Mouse (Mus musculus) T-helper 1 cell (primary cell): Measurements from ENCODE around the gene Bcor.

Experiments
- in situ Hi-C: fragments of 300-600 bp; cut with MboI, MseI; formaldehyde crosslinking; loops from one replicate; pipeline ENCODE4 v1.15.1; 2025; ENCODE audit warnings: high pct_unique_total_duplicates

The Bcor gene

DNA sequence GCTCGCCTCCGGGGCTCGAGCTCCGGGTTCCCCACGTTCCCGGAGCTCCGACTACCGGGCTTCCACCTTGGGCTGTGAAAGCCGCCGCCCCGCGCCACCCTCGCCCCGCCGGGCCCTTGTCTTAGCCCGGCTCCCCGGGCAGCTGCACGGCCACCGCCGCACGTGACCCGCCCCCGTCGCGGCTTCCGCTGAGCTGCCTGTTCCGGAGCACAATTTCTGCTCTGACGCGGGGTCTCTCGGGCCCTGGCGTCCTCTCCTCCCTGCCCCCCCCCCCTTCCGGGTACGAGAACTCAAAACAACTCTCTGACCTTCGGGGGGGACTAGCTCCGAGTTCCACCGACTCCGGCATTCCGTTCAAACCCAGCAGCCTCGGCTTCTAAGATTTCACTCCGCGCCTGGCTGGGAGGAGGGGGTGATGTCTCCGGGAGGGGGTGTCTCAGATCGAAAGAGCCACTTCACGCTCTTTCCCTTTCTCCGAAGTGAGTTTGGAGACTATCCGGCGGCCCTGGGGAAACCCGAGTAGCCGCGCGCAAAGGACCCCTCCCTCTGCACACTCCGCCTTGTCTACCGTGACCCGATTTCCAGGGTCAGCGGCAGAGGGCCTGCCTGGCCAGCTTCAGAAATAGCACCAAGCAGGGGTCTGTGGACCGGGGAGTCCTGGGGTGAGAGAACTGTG lies at the start of gene Bcor:
Gene Bcor (minus strand): TSS at position 375 of the 676 bp plus-strand sequence.
- in situ Hi-C loops = loop anchor here (5.0 kb wide), 1 partner anchor 88 kb away; no protein-coding TSS in a partner anchor

DNA sequence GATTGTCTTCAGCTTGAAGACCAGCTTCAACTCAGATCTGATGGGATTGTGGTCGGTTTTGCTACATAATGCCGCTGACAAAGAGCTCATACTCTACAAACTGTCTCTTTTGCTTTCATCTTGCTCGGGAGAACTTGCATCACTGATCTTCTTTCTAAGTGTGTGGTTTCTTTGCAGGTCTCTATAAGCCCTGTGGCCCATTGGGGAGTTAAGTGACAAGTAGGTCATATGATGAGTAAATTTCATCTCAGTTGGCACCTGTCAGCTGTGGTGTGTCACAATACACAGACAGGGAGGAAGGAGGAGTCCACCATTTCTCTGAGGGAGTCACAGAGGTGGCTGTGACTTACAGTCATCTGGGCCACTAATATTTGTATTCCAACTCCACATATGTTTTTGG lies 42.8 kb upstream of the Bcor start:
- in situ Hi-C loops = no loop called here

- in situ Hi-C loops = no loop called here
Observed at GRCm38 (mm10) chrX:12201111-12201510, 41.0 kb upstream of the Bcor start.

DNA sequence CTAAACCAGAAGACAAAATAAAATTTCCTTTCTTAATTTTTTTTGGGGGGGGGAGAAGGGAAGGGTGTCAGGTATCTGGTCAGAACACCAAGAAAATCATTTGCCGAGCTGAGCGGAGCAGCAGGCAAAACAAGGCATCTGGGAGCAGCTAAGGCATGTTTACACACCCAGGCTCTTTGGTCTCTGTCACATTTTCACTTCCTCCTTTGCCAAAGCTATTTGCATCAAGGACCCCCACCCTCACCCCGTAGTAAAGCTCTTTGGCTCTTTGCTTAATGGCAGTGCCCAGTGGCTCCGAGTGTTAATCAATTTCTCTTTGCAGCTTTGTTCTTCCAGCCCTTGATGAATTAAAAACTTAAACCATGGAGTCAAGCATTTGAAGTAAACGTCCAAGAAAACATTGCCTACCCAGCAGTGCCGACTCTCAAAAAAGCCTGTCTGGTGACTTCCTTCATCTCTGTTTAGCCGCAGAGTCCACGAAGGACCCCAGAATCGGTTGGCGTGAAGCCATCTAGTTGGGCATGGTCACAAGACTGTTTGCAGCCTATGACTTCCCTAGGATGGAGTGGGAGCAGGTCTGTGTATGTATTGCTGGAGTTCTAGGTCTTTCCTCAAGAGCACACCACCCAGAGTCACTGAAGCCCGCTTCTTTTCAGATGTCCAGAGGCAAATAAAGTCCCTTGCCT lies 35.2 kb upstream of the Bcor start:
- in situ Hi-C loops = loop anchor here (10.0 kb wide), 1 partner anchor 281 kb away; no protein-coding TSS in a partner anchor

DNA sequence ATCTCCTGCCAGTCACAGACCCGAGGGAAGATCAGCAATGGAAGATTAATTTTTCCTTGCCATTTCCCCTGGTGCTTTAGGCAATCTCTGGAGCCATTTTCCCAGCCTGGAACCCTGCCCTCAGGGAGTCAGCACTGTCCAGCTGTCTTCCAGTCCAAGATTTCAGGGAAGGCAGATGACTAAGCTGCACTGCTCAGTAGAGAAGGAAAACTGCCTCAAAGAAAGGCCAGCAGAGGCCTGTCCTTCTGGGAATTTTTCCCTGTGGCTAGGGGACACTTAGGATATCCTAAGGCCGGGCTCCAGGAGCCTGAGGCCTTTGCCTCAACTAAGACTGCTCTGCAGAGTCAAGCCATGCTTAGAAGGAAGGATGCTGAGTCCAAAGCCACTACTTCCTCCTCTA lies 32.2 kb upstream of the Bcor start:
- in situ Hi-C loops = loop anchor here (10.0 kb wide), 1 partner anchor 278 kb away; no protein-coding TSS in a partner anchor

GRCm38 (mm10) chrX:12189511-12189910 lies 29.4 kb upstream of the Bcor start:
- in situ Hi-C loops = no loop called here

GRCm38 (mm10) chrX:12175198-12175960 lies 15.2 kb upstream of the Bcor start:
- in situ Hi-C loops = no loop called here

GRCm38 (mm10) chrX:12170128-12170527 lies 10.0 kb upstream of the Bcor start:
- in situ Hi-C loops = no loop called here

DNA sequence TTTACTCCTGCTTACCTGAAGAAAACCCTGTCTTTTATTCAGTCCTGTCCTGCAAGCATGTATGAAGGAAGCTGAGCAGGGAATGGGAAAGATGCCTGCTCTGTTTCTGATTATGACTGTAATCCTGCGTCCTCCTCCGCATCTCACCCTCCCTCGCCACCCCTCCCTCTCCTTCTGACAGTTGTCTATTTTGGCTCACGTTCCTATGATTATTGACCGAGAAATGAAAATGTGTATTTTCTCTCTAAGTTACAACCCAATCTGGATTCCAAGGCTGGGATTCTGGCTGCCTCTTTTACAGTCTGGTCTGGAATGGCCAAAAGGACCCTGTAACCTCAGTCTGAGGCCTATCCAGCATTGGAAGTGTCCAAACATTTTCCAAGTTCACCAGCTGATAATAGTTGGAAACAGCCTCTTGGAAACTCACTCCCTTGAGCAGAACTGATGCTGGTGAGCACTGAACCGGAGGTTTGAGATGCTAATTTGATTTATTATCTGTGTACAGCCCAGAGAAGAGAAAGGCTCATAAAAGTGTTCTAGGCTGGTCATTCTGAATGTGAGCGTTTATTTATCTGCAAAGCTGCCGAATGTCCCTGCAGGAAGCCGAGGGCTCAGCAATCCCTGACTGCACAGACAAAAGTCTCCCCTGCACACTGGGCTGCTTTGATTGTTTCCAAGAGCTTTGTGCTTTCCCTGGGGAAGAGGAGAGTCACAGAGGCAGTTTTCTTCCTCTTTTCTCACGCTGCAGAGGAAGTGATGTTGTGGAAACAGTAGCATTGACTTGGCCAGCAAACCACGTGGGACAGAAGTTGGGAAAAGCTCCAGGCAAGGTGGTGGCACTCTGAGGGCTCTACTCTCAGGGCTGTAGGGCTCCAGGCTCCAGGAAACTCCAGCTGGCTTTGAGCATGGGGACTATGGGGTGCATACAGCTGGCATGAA lies 4.7 kb upstream of the Bcor start:
- in situ Hi-C loops = no loop called here

DNA sequence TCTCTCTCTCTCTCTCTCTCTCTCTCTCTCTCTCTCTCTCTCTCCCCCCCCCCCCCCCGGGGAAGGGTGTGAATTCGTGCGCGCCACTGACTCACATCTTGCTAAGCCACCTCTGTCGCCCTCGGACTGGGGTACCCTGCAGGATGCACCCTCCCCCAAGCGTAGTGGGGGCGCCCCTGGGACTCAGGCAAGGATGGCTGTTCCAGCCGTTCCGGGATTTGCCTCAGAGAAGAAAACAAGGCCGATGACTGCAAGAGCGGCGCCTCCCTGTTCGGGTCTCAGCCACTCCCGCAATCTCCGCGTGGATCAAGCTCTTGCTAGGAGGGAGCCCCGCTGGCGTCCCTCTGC lies 647 bp downstream of the Bcor start:
- in situ Hi-C loops = loop anchor here (5.0 kb wide), 1 partner anchor 87 kb away; no protein-coding TSS in a partner anchor

- in situ Hi-C loops = loop anchor here (5.0 kb wide), 1 partner anchor 87 kb away; no protein-coding TSS in a partner anchor
Observed at GRCm38 (mm10) chrX:12158821-12159533, 1.2 kb downstream of the Bcor start.

DNA sequence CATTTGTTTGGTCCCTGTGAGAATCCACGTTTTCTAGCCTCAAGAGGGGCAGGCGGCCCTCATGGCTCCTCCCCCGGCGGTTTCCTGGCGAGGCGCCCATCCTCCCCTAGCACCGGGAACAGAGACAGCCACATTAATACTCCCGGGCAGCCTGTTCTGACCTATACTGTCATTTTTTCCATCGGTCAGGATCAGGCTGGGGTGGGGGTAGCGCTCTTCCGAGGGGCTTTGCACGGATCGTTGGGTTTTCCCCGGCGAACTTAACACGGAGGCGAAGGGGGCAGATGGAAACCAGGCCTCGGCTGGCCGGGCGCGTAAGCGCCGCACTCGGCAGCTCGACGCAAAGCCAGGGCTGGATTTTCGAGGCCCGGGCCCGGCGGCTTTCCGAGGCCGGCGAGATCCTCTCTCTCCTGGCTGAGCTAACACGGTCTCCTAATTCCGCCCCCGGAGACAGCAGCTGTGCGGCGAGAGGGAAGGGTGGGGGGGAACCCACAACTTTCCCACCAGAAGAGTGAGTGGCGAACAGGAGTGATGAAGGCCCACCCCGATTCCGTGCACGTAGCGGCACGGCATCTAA lies 1.8 kb downstream of the Bcor start:
- in situ Hi-C loops = loop anchor here (5.0 kb wide), 1 partner anchor 86 kb away; no protein-coding TSS in a partner anchor

DNA sequence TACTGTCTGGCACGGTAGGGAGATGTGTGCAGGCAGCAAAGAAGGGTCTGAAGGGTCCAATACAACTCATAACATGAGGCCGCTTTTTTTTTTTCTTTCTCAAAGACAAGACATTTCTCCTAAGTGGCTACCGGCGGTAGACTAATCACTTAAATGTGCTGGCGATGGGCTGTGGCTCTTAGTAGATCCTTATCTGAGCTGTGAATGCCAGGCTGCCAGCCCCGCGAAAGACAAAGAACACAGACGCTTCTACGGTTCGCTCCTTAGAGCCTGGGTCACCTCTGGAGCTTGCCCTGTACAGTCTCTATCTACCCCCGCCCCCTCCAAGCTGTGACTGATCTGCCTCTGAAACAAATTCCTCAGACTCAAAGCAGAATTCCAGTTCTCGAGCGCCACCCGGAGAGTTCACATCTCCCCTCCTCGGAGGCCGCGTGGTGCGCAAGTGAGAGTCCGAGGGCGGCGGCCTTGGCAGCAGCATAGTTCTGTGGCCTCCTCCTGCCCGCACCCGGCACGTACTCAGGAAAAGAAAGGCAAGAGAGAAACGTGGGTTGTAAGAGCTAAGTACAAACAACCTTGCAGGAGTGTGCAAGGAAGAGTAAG lies 2.7 kb downstream of the Bcor start:
- in situ Hi-C loops = loop anchor here (5.0 kb wide), 1 partner anchor 85 kb away; no protein-coding TSS in a partner anchor

- in situ Hi-C loops = loop anchor here (5.0 kb wide), 1 partner anchor 84 kb away; no protein-coding TSS in a partner anchor
Observed at GRCm38 (mm10) chrX:12155842-12156291, 4.3 kb downstream of the Bcor start.

- in situ Hi-C loops = loop anchor here (5.0 kb wide), 1 partner anchor 83 kb away; no protein-coding TSS in a partner anchor
Observed at GRCm38 (mm10) chrX:12155068-12155840, 4.9 kb downstream of the Bcor start.

DNA sequence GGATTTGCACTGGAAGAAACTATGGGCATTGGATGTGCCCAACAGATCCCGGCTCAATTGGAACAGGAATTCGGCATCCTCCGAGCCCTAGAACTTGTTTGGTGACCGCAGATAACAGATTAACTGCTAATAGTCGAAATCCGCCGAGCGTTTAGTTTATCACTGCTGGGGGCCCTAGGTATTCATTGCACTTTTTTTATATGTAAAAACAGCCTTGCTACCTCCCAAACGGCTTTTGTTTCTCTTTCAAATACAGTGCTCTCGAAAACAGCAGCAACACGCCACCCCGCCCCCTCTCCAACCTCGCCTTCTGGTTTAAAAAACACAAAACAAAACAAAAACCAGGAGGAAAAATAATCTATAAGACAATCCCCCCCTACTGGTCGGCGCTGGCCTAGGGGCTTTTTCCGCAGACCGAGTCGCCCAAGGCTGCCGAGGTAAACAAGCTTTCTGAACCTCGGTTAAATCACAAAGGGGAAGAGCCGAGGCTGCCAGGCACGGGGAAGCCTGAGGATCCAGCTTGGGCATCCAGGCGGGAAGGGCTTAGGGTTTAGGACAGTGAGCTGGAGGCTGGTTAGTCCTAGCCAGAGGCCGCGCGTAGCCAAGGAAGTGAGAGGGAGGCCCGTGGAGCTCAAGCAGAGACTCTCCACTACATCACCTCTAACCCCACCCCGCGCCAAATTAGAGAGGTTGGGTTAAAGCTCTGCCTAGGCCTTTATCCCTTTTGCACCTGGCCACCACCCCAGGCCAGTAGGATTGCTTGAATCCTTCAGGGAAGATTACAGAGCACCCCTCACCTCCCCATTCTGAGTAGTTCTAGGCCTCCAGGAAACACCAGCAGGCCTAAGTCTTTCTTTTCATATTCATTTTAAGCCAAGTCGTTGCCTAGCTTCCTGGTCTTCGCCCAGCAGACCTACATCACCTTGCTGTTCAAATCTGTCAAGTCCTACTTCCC lies 6.7 kb downstream of the Bcor start:
- in situ Hi-C loops = no loop called here
